Mouse (Mus musculus) embryonic facial prominence, embryonic 14.5 days (tissue): ENCODE results near the gene Borcs6. TPM values are rescaled to one million over a fixed set of nuclear protein-coding genes. Genes with fewer than 3 reads are reported as not detected.
A peak's percentile ranks its signal among the peaks of the same experiment; 100 is the strongest.
"Not testable (repeated sequence)": the region's sequence is repeated elsewhere in the genome, so short reads cannot be mapped to it uniquely, and the experiment has no call there.

ENCODE experiments used
- ATAC-seq: fragments of 200-750 bp; cut with Nextera tagmentation; 2 replicates; pipeline ENCODE4 v1.8.0; 2017; ENCODE audit warnings: low read depth, moderate number of reproducible peaks, moderate TSS enrichment
- DNase-seq: peaks from one replicate; pipeline ENCODE4 v3.0.0-alpha.2; 2015; ENCODE audit warnings: low spot score
- H3K27ac ChIP-seq: fragments of 300-500 bp; sonication (generic); replicated peaks from 2 replicates; pipeline ENCODE4 v1.5.1; 2014; ENCODE audit warnings: low read depth, mild to moderate bottlenecking, low read length, moderate library complexity
- H3K27me3 ChIP-seq: fragments of 300-500 bp; sonication (generic); replicated peaks from 2 replicates; pipeline ENCODE4 v1.6.1; 2014; ENCODE audit warnings: low read length; ENCODE audit not compliant: control insufficient read depth, insufficient read depth
- H3K36me3 ChIP-seq: fragments of 300-500 bp; sonication (generic); 2 replicates; pipeline ENCODE4 v1.6.1; 2014; ENCODE audit warnings: low read length, mixed read lengths; ENCODE audit not compliant: control insufficient read depth, insufficient read depth
- H3K4me1 ChIP-seq: fragments of 300-500 bp; sonication (generic); 2 replicates; pipeline ENCODE4 v1.6.1; 2014; ENCODE audit warnings: antibody characterized with exemption, low read length; ENCODE audit not compliant: control insufficient read depth, insufficient read depth
- H3K4me2 ChIP-seq: fragments of 300-500 bp; sonication (generic); 2 replicates; pipeline ENCODE4 v1.6.1; 2014; ENCODE audit warnings: low read depth, mild to moderate bottlenecking, low read length, moderate library complexity, mixed read lengths
- H3K4me3 ChIP-seq: fragments of 300-500 bp; sonication (generic); 2 replicates; pipeline ENCODE4 v1.5.1; 2014; ENCODE audit warnings: low read depth, mild to moderate bottlenecking, low read length
- H3K9ac ChIP-seq: fragments of 300-500 bp; sonication (generic); 2 replicates; pipeline ENCODE4 v1.6.1; 2014; ENCODE audit warnings: low read depth, mild to moderate bottlenecking, low read length, moderate library complexity, mixed read lengths
- H3K9me3 ChIP-seq: fragments of 300-500 bp; sonication (generic); 2 replicates; pipeline ENCODE4 v1.6.1; 2016; ENCODE audit warnings: low read length; ENCODE audit not compliant: control insufficient read depth
- WGBS: fragments of 180-500 bp; shearing (Covaris S2); extraction: QIAGEN DNeasy Blood & Tissue Kit; methylation state at CpG from one replicate; pipeline ENCODE4 v1.1.7; 2014; 5-methylcytosine and 5-hydroxymethylcytosine counted together
- polyA plus RNA-seq: library from polyadenylated mRNA; unstranded; fragments of >200 nt; fragmentation: Nextera tagmentation; extraction: Ambion mirVana; gene quantifications from 2 replicates; pipeline ENCODE4 v1.2.1, GENCODE M21; 2014

Gene Borcs6
- polyA plus RNA-seq, 1 experiment from 2014 or later: 12.4 TPM

DNA sequence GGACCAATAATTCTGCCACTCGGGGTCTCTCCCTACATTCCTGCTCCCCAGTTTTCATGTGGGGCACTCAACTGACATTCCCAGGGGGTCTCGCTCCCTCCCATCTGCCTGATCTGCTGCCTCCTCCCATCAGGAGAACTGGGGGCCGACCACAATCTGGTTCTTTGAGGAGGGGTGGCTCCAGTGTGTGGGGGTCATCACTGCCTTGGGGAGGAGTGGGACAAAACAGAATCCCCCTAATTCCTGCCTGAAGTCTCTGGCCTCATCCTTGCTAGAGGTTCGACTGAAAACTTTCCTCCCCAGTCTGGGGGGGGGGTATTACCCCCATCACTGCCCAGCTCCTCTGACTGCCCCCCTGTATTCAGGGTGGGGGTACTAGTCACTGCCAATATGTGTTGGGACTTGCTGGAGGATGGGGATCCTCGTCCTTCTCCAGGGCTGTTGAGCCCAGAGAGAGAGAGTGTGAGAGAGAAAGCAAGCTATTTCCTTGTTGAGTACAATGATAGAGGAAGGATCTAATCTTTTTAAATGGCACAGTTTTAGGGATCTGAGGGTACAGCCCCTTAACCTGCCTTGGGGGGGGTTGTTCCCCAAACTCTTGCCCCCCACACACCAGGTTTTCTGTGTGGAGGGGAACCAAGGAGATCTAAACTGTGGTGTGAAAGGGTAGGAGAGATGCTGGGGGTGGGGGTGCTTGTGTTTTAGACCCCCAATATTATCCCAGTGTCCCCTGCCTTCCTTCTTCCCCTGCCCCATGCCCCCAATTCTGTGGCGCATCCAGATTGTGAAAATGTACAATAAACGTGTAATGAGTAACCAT, 32.3 kb downstream of the Borcs6 start:
- WGBS: 61% methylated on average over 7 of the region's 7 CpGs
- Histone ChIP-seq H3K9me3 (no peaks in the 10 kb centered on the region), H3K36me3 (peaks cover 31% of the 10 kb centered on the region), H3K4me1 (peaks cover 38% of the 10 kb centered on the region), H3K4me3 (no peak overlapping the region), H3K27ac (no peak overlapping the region), H3K4me2 (no peak overlapping the region), H3K9ac (no peak overlapping the region), H3K27me3 (no peaks in the 10 kb centered on the region)
- no peak for DNase-seq
- ATAC-seq: no peak

DNA sequence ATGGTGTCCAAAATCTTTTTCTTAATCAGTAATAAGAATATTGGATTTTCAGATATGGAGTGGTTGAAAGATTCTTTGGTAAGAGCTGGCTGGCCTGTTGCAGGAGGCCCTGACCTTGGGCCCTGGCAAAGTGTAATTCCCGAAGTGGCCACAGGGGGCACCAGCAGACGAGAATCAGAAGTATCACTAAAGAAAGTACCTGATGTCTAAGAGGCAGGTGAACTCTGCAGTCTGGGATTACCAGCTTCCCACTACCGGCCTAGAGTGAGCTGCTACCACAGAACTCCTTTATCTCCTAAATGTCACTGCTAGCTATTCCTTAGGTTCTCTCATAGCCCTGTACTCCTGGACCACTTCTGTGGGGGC, 32.9 kb downstream of the Borcs6 start:
- Histone ChIP-seq H3K9ac (no peak overlapping the region), H3K9me3 (no peaks in the 10 kb centered on the region), H3K36me3 (peaks cover 31% of the 10 kb centered on the region), H3K4me1 (peaks cover 36% of the 10 kb centered on the region), H3K27me3 (no peaks in the 10 kb centered on the region), H3K4me3 (no peak overlapping the region), H3K27ac (no peak overlapping the region), H3K4me2 (no peak overlapping the region)
- DNase-seq: peak; percentile 33
- ATAC-seq: no peak
- WGBS: 0% methylated on average over 3 of the region's 3 CpGs

DNA sequence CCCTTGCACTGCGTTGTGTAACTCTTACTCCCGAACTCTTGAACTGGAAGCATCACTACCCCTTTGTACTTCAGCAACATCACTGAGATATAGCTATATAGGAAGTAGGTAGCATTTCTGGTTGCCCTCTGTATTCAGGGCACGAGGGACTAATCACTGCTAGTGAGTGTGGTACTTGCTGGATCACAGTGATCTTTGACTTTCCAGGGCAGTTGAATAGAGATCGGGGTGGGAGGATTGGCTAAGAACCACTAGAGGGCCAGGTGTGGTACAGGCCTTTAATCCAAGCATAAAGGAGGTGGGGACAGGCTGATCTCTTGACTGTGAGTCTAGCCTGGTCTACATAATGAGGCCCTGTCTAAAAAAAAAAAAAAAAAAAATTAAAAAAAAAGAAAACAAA, 33.4 kb downstream of the Borcs6 start:
- Histone ChIP-seq H3K4me2 (no peak overlapping the region), H3K36me3 (peaks cover 31% of the 10 kb centered on the region), H3K4me3 (no peak overlapping the region), H3K27ac (no peak overlapping the region), H3K9me3 (no peaks in the 10 kb centered on the region), H3K9ac (no peak overlapping the region), H3K4me1 (peaks cover 36% of the 10 kb centered on the region), H3K27me3 (no peaks in the 10 kb centered on the region)
- ATAC-seq (no peak), DNase-seq (no peak)
- 91% methylated on average over 4 of the region's 4 CpGs for WGBS

DNA sequence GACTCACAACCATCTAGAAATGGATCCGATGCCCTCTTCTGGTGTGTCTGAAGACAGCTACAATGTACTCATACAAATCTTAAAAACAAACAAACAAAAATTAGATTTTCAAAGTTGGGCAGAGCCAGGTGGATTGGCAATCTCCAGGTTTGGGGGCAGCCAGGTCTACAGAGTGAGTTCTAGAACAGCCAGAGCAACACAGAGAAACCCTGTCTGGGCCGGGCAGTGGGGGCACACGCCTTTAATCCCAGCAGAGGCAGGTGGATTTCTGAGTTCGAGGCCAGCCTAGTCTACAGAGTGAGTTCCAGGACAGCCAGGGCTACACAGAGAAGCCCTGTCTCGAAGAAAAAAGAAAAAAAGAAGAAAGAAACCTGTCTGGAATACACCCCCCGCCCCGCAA, 34.3 kb downstream of the Borcs6 start:
- H3K4me3 ChIP-seq, H3K27me3 ChIP-seq, H3K9ac ChIP-seq, ATAC-seq, H3K9me3 ChIP-seq, DNase-seq, H3K4me2 ChIP-seq: not testable (repeated sequence)
- Histone ChIP-seq H3K27ac (peak overlapping the region; percentile 90), H3K36me3 (peaks cover 31% of the 10 kb centered on the region), H3K4me1 (peaks cover 41% of the 10 kb centered on the region)
- 85% methylated on average over 7 of the region's 7 CpGs for WGBS

DNA sequence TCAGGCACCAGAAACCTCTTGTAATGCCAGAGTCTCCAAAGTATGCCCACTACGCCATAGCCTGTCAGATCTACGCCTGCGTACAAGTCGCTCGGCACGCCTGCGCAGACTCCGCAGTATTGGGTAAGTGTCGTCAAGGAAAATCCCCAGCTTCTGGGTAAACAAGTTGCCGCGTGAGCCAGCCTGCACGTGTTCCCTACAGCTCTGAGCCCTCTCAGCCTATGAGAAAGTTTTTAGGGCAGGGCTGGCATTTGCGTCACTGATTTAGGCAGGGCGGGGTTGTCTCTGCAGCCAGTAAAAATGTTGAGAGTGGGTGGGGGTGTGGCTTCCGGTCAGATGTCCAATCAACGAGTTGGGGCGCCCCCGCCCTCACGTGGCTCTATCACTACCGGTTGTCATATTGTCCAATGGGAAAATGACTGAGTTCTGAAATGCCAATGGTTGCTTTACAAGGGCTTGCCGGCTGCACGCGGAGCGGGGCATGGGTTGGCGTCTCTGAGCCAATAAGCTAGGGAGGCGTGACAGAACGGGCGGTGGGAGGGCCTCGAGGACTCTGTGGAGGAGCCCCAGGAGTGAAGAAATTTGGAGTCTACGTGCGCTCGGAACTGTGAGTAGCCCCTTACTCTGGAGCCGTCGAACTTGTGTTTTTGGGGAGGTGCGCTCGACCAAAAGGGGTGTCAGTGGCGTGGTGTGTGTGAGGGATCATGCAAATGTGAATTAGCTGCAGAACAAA, 35.3 kb downstream of the Borcs6 start, which contains the start of gene Per1:
Gene Per1, plus strand, starts transcription at position 521 of the 733 bp plus-strand sequence.
- H3K4me1 ChIP-seq: peaks cover 34% of the 10 kb centered on the region
- peak; percentile 93 for ATAC-seq

DNA sequence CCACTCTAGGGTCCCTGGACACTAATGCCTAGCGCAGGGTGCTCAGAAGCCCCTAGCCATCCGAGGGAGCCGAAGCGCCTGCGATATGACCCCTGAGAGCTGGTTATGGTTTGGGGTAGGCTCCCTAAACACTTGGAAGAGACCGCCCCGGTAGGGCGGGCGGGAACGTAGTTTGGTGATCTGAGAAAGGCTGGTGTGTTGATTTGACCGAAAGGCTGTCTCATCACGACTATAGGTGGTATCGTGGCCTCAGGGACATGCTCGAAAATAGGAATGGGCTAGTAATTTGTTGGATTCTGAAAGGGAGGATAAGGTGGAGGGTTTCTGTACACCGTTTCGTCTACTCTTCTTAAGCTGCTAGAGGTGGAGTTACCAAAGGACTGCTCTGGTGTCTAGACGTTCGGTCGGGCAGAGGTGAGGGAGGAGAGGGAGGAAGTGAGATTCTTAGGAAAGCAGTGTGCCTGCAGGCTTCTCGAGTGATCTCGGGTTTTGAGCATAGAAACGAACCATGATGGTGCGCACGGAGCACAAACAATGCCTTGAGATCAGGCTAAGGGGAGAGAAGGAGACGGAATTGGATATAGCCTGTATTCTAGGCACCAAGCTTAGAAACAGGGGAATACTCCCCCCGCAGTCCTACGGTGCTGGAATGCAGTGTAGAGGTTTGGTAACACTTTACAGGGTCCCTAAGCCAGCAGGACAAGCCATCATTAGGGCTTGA, 36.2 kb downstream of the Borcs6 start:
- peaks cover 23% of the 10 kb centered on the region for H3K36me3 ChIP-seq
- peak overlapping the region; percentile 93 for H3K4me2 ChIP-seq
- H3K9me3 ChIP-seq: no peaks in the 10 kb centered on the region
- DNase-seq: peak; percentile 42
- H3K4me1 ChIP-seq: peaks cover 35% of the 10 kb centered on the region
- no peak for ATAC-seq
- peak overlapping the region; percentile 70 for H3K9ac ChIP-seq
- no peaks in the 10 kb centered on the region for H3K27me3 ChIP-seq
- peak overlapping the region; percentile 56 for H3K4me3 ChIP-seq
- whole genome bisulfite sequencing: 2% methylated on average over 27 of the region's 27 CpGs
- H3K27ac ChIP-seq: peak overlapping the region; percentile 98

More for the DNA sequence above, 35.3 kb downstream of the Borcs6 start, which contains the start of gene Per1:
- DNase-seq: peak; percentile 100
- H3K27me3 ChIP-seq: no peaks in the 10 kb centered on the region
- peaks cover 28% of the 10 kb centered on the region for H3K36me3 ChIP-seq
- H3K9ac ChIP-seq: peak within 1 kb of the TSS; percentile 70
- peak within 1 kb of the TSS; percentile 93 for H3K4me2 ChIP-seq
- H3K27ac ChIP-seq: peak within 1 kb of the TSS; percentile 98
- WGBS: under 1% methylated on average over 37 of the region's 37 CpGs
- H3K4me3 ChIP-seq: peak within 1 kb of the TSS; percentile 56
- no peaks in the 10 kb centered on the region for H3K9me3 ChIP-seq

DNA sequence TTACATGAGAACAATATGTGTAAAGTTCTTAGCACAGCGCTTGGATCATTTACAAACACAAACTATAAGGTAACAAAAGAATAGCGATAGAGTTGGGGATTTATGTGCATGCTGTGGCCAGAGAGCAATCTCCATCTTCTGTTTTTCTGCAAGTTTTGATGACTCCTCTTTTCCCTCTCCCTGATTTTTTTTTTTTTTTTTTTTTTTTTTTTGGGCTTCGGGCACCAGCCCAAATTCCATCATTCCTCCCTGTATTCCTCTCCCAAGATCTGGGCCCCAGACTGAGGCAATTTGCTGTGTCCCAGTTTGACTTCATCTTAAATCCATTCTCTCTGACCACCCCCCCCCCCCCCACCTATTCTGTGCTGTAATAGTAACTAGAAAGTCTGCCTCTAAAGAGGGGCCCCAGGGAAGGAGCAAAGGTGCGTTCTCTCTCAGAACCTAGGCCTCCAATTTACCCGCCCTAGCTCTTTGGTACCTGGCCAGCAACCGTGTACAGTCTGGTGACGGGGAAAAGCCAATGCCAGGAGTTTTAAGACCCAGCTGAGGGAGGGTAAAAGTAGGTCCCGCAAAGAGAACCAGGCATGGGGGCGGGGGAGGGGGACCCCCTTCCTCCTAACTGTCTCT, 37.0 kb downstream of the Borcs6 start:
- ATAC-seq (no peak; the same call in 1 of the 2 replicates), DNase-seq (no peak)
- H3K27me3 ChIP-seq: no peaks in the 10 kb centered on the region

More for the DNA sequence above, 37.0 kb downstream of the Borcs6 start:
- WGBS: 7% methylated on average over 8 of the region's 9 CpGs
- H3K9ac ChIP-seq: peak overlapping the region; percentile 70
- H3K4me3 ChIP-seq: peak overlapping the region; percentile 56
- H3K4me2 ChIP-seq: peak overlapping the region; percentile 93
- H3K36me3 ChIP-seq: peaks cover 26% of the 10 kb centered on the region
- no peaks in the 10 kb centered on the region for H3K9me3 ChIP-seq
- H3K4me1 ChIP-seq: peaks cover 35% of the 10 kb centered on the region
- peak overlapping the region; percentile 98 for H3K27ac ChIP-seq
